Mouse (Mus musculus) bone marrow, adult 2 months (tissue): ENCODE measurements around the gene Arv1.

Experiments used
- CTCF ChIP-seq: fragments of 200-500 bp; IDR thresholded peaks from 2 replicates; pipeline ENCODE4 v1.5.1; 2011; ENCODE audit warnings: low read length, control low read depth; ENCODE audit not compliant: control insufficient read depth, insufficient read depth
- POLR2A ChIP-seq: fragments of 200-500 bp; IDR thresholded peaks from 2 replicates; pipeline ENCODE4 v1.6.1; 2011; ENCODE audit warnings: low read depth, mild to moderate bottlenecking, control low read depth, low read length, borderline replicate concordance; ENCODE audit not compliant: control insufficient read depth

DNA sequence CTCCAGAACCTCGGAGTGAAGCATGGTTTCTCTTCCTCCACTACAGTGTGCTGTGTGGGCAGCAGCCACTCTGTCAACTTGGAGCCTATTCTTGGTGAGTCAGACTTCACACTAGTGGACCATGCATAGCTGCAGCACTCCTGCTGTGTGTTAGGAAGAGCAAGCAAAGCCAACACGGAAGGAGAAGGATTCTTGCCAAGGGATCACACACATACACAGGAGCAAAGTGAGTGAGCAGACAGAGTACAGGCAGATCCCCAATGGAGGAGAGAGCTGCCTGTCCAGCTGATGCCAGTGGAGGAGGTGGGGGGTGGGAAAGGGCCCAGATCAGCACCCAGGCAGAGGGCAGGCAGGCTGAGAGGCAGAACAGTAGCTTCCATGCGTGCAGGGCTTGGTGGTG, 19.8 kb upstream of the Arv1 start:
- TF ChIP-seq CTCF = no peak
- no peak for TF ChIP-seq POLR2A
